Mouse (Mus musculus) liver, embryonic 15.5 days (tissue): ENCODE data around the gene Rab5b. TPM values are rescaled to one million over a fixed set of nuclear protein-coding genes. Genes with fewer than 3 reads are reported as not detected.

Experiments used
- ATAC-seq: fragments of 200-750 bp; cut with Nextera tagmentation; 2 replicates; pipeline ENCODE4 v1.8.0; 2017; ENCODE audit warnings: moderate number of reproducible peaks, mild to moderate bottlenecking, moderate library complexity; ENCODE audit not compliant: insufficient read depth
- H3K27ac ChIP-seq: fragments of 300-500 bp; sonication (generic); replicated peaks from 2 replicates; pipeline ENCODE4 v1.5.1; 2015; ENCODE audit warnings: mild to moderate bottlenecking, inconsistent platforms
- H3K27me3 ChIP-seq: fragments of 300-500 bp; sonication (generic); 2 replicates; pipeline ENCODE4 v1.6.1; 2015; ENCODE audit warnings: mild to moderate bottlenecking, inconsistent platforms
- H3K36me3 ChIP-seq: fragments of 300-500 bp; sonication (generic); replicated peaks from 2 replicates; pipeline ENCODE4 v1.6.1; 2015; ENCODE audit warnings: moderate library complexity, mild to moderate bottlenecking, inconsistent platforms
- H3K4me1 ChIP-seq: fragments of 300-500 bp; sonication (generic); replicated peaks from 2 replicates; pipeline ENCODE4 v1.6.1; 2015; ENCODE audit warnings: inconsistent platforms
- H3K4me2 ChIP-seq: fragments of 300-500 bp; sonication (generic); 2 replicates; pipeline ENCODE4 v1.6.1; 2015; ENCODE audit warnings: moderate library complexity, mild to moderate bottlenecking, inconsistent platforms
- H3K4me3 ChIP-seq: fragments of 300-500 bp; sonication (generic); replicated peaks from 2 replicates; pipeline ENCODE4 v1.5.1; 2015; ENCODE audit warnings: mild to moderate bottlenecking, inconsistent platforms
- H3K9ac ChIP-seq: fragments of 300-500 bp; sonication (generic); 2 replicates; pipeline ENCODE4 v1.6.1; 2015; ENCODE audit warnings: moderate library complexity, mild to moderate bottlenecking, inconsistent platforms
- H3K9me3 ChIP-seq: fragments of 300-500 bp; sonication (generic); replicated peaks from 2 replicates; pipeline ENCODE4 v1.6.1; 2016; ENCODE audit warnings: inconsistent platforms
- WGBS: fragments of 180-500 bp; shearing (Covaris S2); methylation state at CpG from one replicate; pipeline ENCODE4 v1.1.7; 2015; ENCODE audit warnings: mixed read lengths; ENCODE audit not compliant: insufficient replicate concordance; 5-methylcytosine and 5-hydroxymethylcytosine counted together
- polyA plus RNA-seq: library from polyadenylated mRNA; unstranded; fragments of >200 nt; fragmentation: Nextera tagmentation; extraction: Ambion mirVana; gene quantifications from 2 replicates; pipeline ENCODE4 v1.2.1, GENCODE M21; 2015

Rab5b gene
- polyA plus RNA-seq, 1 experiment from 2014 or later: 33.5 TPM

DNA sequence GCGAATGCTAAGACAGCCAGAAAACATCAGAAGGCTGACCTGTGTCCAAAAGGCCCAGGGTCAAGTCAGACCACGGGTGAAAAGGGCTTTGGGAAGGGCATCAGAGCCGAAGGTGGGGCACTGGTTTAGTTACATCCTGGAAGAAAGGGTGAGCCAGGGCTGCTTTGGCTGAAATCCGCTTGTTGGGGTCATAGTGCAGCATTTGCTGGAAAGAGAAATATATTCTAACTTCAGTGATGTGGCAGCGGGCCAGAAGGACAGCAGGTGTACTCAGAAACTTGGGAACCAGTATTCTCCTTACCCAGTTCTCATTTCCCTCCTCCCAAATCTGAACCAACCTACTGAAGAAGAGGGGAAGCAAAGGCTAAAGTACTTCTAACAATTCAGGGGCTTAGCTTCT, 2.9 kb upstream of the Rab5b start:
- Histone ChIP-seq H3K27ac (no peak overlapping the region), H3K36me3 (peaks cover 61% of the 10 kb centered on the region), H3K4me2 (no peak overlapping the region), H3K4me3 (no peak overlapping the region), H3K4me1 (peaks cover 71% of the 10 kb centered on the region), H3K9me3 (no peaks in the 10 kb centered on the region), H3K27me3 (no peaks in the 10 kb centered on the region), H3K9ac (no peak overlapping the region)
- WGBS: 77% methylated on average over 5 of the region's 5 CpGs
- no peak for ATAC-seq

GRCm38 (mm10) chr10:128697072-128697725, 1.1 kb upstream of the Rab5b start:
- H3K4me2 ChIP-seq: peak overlapping the region; percentile 68
- peaks cover 53% of the 10 kb centered on the region for H3K4me1 ChIP-seq
- H3K27me3 ChIP-seq: no peaks in the 10 kb centered on the region
- H3K36me3 ChIP-seq: peaks cover 51% of the 10 kb centered on the region
- ATAC-seq: no peak
- 83% methylated on average over 6 of the region's 6 CpGs for WGBS
- peak overlapping the region; percentile 15; the same call in 1 of the 2 replicates for H3K9ac ChIP-seq
- H3K27ac ChIP-seq: peak overlapping the region; percentile 91
- no peaks in the 10 kb centered on the region for H3K9me3 ChIP-seq
- H3K4me3 ChIP-seq: peak overlapping the region; percentile 36; the same call in 1 of the 2 replicates

- Histone ChIP-seq H3K9ac (peak overlapping the region; percentile 96), H3K27me3 (no peaks in the 10 kb centered on the region), H3K36me3 (peaks cover 34% of the 10 kb centered on the region), H3K9me3 (no peaks in the 10 kb centered on the region), H3K4me1 (peaks cover 51% of the 10 kb centered on the region), H3K27ac (peak overlapping the region; percentile 95), H3K4me2 (peak overlapping the region; percentile 73), H3K4me3 (peak overlapping the region; percentile 89)
- under 1% methylated on average over 22 of the region's 22 CpGs for WGBS
- no peak for ATAC-seq
These were observed 563 bp downstream of the Rab5b start for GRCm38 (mm10) chr10:128695411-128695991.

DNA sequence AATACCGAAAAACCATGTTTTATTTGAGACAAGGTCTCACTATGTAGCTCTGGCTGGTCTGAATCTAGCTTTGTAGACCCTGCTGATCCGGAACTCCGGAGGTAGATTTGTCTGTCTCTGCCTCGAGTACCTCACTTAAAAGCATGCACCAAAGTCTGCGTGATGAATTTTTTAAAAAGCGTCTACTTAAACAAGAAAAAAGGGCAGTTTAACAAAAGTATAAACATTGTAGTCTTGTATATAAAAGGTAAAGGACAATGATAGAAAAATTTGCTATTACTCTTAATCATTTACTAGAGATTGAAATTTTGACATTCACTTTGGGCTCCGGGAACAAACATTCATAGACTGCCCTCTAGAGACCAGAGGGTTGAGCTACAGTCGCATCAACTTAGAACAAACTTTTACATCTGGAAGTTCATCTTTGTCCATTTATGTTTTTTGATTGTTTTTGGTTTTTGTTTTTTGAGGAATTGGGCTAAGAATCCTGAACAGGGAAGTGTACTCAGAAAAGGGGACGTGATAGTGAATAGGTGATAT, 21.5 kb downstream of the Rab5b start:
- WGBS: 1% methylated on average over 9 of the region's 9 CpGs
- peak overlapping the region; percentile 69 for H3K9ac ChIP-seq
- H3K4me3 ChIP-seq: peak overlapping the region; percentile 79
- no peaks in the 10 kb centered on the region for H3K9me3 ChIP-seq
- H3K36me3 ChIP-seq: peaks cover 6% of the 10 kb centered on the region
- peak overlapping the region; percentile 97 for H3K4me2 ChIP-seq
- peak overlapping the region; percentile 73 for H3K27ac ChIP-seq
- ATAC-seq: peak; percentile 6; the same call in 1 of the 2 replicates
- peaks cover 41% of the 10 kb centered on the region for H3K27me3 ChIP-seq
- H3K4me1 ChIP-seq: peaks cover 19% of the 10 kb centered on the region

DNA sequence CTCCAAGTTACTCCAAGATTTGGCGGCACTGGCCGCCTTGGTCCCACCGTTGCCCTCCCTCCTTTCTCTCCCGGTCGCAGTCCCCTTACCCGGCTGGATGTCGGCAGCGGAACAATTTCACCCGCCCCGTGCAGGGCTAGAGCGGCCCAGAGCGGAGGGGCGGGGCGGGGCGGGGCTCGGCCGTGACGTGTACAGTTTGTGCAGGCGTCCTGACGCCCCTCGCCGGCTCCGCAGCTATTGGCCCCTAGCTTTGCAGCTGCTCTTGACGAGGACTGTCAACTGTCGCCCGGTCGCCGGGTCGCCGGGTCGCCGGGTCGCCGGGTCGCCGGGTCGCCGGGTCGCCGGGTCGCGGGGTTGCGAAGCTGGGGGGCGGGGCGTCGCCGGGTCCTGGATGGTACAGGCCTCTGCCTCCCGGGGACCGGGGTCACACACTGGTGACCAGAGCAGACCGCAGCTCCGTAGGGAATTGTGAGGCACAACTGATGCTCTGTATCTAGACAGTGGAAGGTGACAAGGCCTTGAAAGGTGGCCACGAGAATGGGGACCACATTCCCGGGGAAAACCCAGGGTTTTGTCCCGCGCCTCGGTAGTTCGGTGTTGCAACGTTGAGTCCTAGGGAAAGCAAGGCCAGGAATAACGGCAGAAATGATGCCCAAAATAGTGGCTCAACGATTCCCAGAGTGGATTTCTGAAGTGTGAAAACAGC, 22.1 kb downstream of the Rab5b start, which contains the start of gene Suox:
Gene Suox, minus strand, starts transcription at position 311 of the 706 bp plus-strand sequence.
- peaks cover 25% of the 10 kb centered on the region for H3K4me1 ChIP-seq
- no peaks in the 10 kb centered on the region for H3K9me3 ChIP-seq
- peak; percentile 95 for ATAC-seq
- peaks cover 47% of the 10 kb centered on the region for H3K27me3 ChIP-seq
- peak within 1 kb of the TSS; percentile 73 for H3K27ac ChIP-seq
- H3K9ac ChIP-seq: peak within 1 kb of the TSS; percentile 69
- peaks cover under 1% of the 10 kb centered on the region; the same call in 1 of the 2 replicates for H3K36me3 ChIP-seq
- peak within 1 kb of the TSS; percentile 79 for H3K4me3 ChIP-seq
- under 1% methylated on average over 60 of the region's 60 CpGs for WGBS
- H3K4me2 ChIP-seq: peak within 1 kb of the TSS; percentile 97

DNA sequence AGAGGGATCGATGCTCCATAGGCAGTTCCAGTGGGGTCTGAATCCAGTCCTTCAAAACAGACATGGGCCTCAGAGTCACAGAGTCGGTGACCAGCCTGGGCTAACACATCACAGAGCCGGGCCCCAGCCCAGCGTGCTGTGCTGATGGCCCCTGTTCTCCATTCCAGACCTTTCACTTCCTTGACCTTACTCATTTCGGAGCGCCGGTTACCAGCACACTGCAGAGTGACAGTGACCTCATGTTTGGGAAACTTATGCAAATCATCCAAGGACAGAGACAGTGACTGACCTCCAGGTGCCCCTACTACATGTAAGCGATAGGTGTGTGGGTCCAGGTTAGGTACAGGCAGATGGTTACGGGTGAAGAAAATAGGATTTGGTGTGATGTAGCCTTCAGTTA, 24.9 kb downstream of the Rab5b start:
- WGBS: 79% methylated on average over 9 of the region's 9 CpGs
- no peaks in the 10 kb centered on the region for H3K9me3 ChIP-seq
- H3K27me3 ChIP-seq: peaks cover 65% of the 10 kb centered on the region
- peaks cover 32% of the 10 kb centered on the region for H3K4me1 ChIP-seq
- H3K4me3 ChIP-seq: no peak overlapping the region
- no peaks in the 10 kb centered on the region for H3K36me3 ChIP-seq
- H3K9ac ChIP-seq: no peak overlapping the region
- no peak for ATAC-seq
- no peak overlapping the region for H3K27ac ChIP-seq
- no peak overlapping the region for H3K4me2 ChIP-seq

DNA sequence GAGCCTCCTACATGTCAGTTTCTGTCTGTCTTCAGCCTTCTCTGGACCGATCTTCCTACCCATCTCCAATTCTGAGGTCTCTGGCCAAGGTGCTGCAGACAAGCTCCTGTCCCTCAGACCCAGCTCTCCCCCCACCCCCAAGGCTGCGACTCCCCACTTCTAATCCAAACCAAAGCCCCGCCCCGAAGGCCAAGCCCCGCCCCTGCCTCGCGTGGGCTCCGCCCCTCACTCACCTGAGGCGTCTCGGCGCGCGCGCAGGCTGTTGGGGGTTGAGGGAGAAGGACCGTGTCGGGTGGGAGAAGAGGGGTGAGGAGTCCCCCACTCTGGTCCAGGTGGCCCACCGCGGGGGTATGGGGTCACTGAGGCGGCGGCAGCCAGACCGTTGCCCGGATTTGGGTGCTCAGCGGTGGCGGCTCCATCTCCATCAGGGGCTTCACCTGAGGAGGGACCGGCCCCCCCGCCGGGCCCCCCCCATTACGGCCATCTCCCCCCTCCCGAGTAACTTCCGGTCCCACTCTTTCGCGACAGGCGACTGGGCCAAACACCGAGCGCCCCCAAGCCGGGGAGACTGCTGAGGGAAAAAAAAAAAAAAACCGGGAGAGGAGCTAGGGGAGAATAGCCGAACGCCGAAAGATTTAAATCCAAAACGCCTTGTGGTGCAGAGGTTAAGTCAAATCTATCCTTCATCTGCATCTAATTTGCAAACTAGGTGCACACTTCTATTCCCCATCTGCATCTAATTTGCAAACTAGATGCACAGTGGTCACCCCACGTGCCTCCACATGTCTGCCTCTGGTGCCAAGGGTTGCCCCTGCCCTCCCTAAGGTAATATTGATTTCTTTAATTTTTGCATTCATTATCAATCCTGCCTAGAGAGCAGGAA, 27.0 kb downstream of the Rab5b start:
- WGBS: 3% methylated on average over 42 of the region's 42 CpGs
- Histone ChIP-seq H3K27ac (no peak overlapping the region), H3K4me3 (peak overlapping the region; percentile 57), H3K36me3 (no peaks in the 10 kb centered on the region), H3K9me3 (no peaks in the 10 kb centered on the region), H3K27me3 (peaks cover 65% of the 10 kb centered on the region), H3K4me2 (peak overlapping the region; percentile 78), H3K9ac (peak overlapping the region; percentile 33; the same call in 1 of the 2 replicates), H3K4me1 (peaks cover 49% of the 10 kb centered on the region)
- no peak for ATAC-seq

DNA sequence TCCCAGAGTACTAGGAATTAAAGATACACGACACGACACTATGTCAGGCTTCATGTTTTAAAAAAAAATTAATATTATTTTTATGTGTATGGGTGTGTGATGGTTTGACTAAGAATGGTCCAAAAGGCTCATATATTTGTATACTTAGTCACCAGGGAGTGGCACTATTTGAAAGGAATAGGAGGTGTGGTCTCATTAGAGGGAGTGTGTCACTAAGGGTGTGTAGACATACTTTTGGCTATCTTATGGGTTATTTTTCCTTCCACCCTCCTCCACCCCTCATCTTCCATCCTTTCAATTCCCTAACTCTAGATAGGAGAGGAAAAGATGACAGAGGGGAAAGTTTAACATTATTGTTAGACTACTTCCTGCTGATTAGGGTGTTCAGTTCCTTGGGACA, 30.3 kb downstream of the Rab5b start:
- H3K9me3 ChIP-seq: no peaks in the 10 kb centered on the region
- WGBS: 88% methylated on average over 2 of the region's 2 CpGs
- ATAC-seq: no peak
- H3K27ac ChIP-seq: peak overlapping the region; percentile 65
- H3K4me3 ChIP-seq: no peak overlapping the region
- no peaks in the 10 kb centered on the region for H3K36me3 ChIP-seq
- peaks cover 42% of the 10 kb centered on the region for H3K27me3 ChIP-seq
- no peak overlapping the region for H3K9ac ChIP-seq
- peak overlapping the region; percentile 47; the same call in 1 of the 2 replicates for H3K4me2 ChIP-seq
- peaks cover 52% of the 10 kb centered on the region for H3K4me1 ChIP-seq

- H3K27ac ChIP-seq: peak overlapping the region; percentile 65
- peak; percentile 75 for ATAC-seq
These were observed 30.8 kb downstream of the Rab5b start for GRCm38 (mm10) chr10:128665307-128665706.

DNA sequence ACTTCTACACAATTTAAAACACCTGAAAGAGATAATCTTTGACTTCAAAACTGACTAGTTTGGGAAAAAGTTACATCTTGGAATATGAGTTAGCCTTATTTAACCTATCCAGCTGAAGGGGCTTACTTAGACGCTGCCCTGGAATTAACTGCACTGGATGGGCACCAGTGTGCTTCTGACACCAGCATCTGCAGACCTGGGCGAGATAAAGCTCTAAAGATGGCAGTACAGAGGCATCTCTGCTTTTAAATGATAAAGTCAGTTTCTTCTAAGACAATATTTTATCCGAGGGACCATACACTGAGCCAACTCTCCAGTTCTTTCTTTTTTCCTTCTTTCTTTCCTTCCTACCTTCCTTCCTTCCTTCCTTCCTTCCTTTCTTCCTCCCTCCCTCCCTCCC, 31.3 kb downstream of the Rab5b start:
- WGBS: 20% methylated on average over 3 of the region's 3 CpGs
- peak overlapping the region; percentile 47 for H3K4me2 ChIP-seq
- no peaks in the 10 kb centered on the region for H3K36me3 ChIP-seq
- ATAC-seq: peak; percentile 81
- peaks cover 36% of the 10 kb centered on the region for H3K27me3 ChIP-seq
- peak overlapping the region; percentile 65 for H3K27ac ChIP-seq
- H3K4me1 ChIP-seq: peaks cover 52% of the 10 kb centered on the region
- H3K9ac ChIP-seq: no peak overlapping the region
- H3K4me3 ChIP-seq: no peak overlapping the region
- H3K9me3 ChIP-seq: no peaks in the 10 kb centered on the region

More at GRCm38 (mm10) chr10:128665307-128665706, 30.8 kb downstream of the Rab5b start:
- no peaks in the 10 kb centered on the region for H3K9me3 ChIP-seq
- no peaks in the 10 kb centered on the region for H3K36me3 ChIP-seq
- 24% methylated on average over 3 of the region's 3 CpGs for WGBS
- no peak overlapping the region for H3K4me3 ChIP-seq
- peaks cover 52% of the 10 kb centered on the region for H3K4me1 ChIP-seq
- H3K9ac ChIP-seq: no peak overlapping the region
- peaks cover 40% of the 10 kb centered on the region for H3K27me3 ChIP-seq
- H3K4me2 ChIP-seq: peak overlapping the region; percentile 47
